Mouse (Mus musculus) intestine, embryonic 15.5 days (tissue): ENCODE measurements around the gene Krba1. TPM values are rescaled to one million over a fixed set of nuclear protein-coding genes. Genes with fewer than 3 reads are reported as not detected.

Experiments
- ATAC-seq: fragments of 200-750 bp; cut with Nextera tagmentation; 2 replicates; pipeline ENCODE4 v1.8.0; 2017; ENCODE audit warnings: moderate TSS enrichment, moderate library complexity
- H3K27ac ChIP-seq: fragments of 300-500 bp; sonication (generic); 2 replicates; pipeline ENCODE4 v1.5.1; 2015; ENCODE audit warnings: mild to moderate bottlenecking, inconsistent platforms
- H3K27me3 ChIP-seq: fragments of 300-500 bp; sonication (generic); replicated peaks from 2 replicates; pipeline ENCODE4 v1.6.1; 2015; ENCODE audit warnings: inconsistent platforms
- H3K36me3 ChIP-seq: fragments of 300-500 bp; sonication (generic); 2 replicates; pipeline ENCODE4 v1.6.1; 2015; ENCODE audit warnings: inconsistent platforms
- H3K4me1 ChIP-seq: fragments of 300-500 bp; sonication (generic); replicated peaks from 2 replicates; pipeline ENCODE4 v1.6.1; 2015; ENCODE audit warnings: inconsistent platforms
- H3K4me2 ChIP-seq: fragments of 300-500 bp; sonication (generic); replicated peaks from 2 replicates; pipeline ENCODE4 v1.6.1; 2015; ENCODE audit warnings: mild to moderate bottlenecking, inconsistent platforms
- H3K4me3 ChIP-seq: fragments of 300-500 bp; sonication (generic); replicated peaks from 2 replicates; pipeline ENCODE4 v1.5.1; 2015; ENCODE audit warnings: inconsistent platforms
- H3K9ac ChIP-seq: fragments of 300-500 bp; sonication (generic); 2 replicates; pipeline ENCODE4 v1.6.1; 2015; ENCODE audit warnings: inconsistent platforms
- H3K9me3 ChIP-seq: fragments of 300-500 bp; sonication (generic); 2 replicates; pipeline ENCODE4 v1.6.1; 2016; ENCODE audit warnings: inconsistent platforms
- WGBS: fragments of 180-500 bp; shearing (Covaris S2); methylation state at CpG from one replicate; pipeline ENCODE4 v1.1.7; 2015; 5-methylcytosine and 5-hydroxymethylcytosine counted together
- polyA plus RNA-seq: library from polyadenylated mRNA; unstranded; fragments of >200 nt; fragmentation: Nextera tagmentation; extraction: Ambion mirVana; gene quantifications from 2 replicates; pipeline ENCODE4 v1.2.1, GENCODE M21; 2015

Gene Krba1
- polyA plus RNA-seq, 1 experiment from 2014 or later, result 14.2 TPM

- peaks cover 2% of the 10 kb centered on the region; the same call in 1 of the 2 replicates for H3K4me1 ChIP-seq
- H3K4me3 ChIP-seq, result no peak overlapping the region
- H3K9me3 ChIP-seq, result no peaks in the 10 kb centered on the region
- H3K36me3 ChIP-seq, result no peaks in the 10 kb centered on the region
- no peak for ATAC-seq
- H3K9ac ChIP-seq, result no peak overlapping the region
- H3K27me3 ChIP-seq, result no peaks in the 10 kb centered on the region
- 72% methylated on average over 7 of the region's 7 CpGs for WGBS
- no peak overlapping the region for H3K4me2 ChIP-seq
- H3K27ac ChIP-seq, result no peak overlapping the region
Observed at GRCm38 (mm10) chr6:48467490-48467889, 72.1 kb downstream of the Krba1 start.

Other genes with a start within 250 kb of the Krba1 start
- gene Zfp467, start 50.2 kb downstream of the Krba1 start, polyA plus RNA-seq, result 17.2 and 18.4 TPM in 2 replicates
- gene Sspo, start 52.6 kb downstream of the Krba1 start, polyA plus RNA-seq, result 0.54 and 1.1 TPM in 2 replicates
- gene Atp6v0e2, start 142.0 kb downstream of the Krba1 start, polyA plus RNA-seq, result 23.3 and 25.0 TPM in 2 replicates
- gene Lrrc61, start 159.2 kb downstream of the Krba1 start, polyA plus RNA-seq, result 8.1 and 9.5 TPM in 2 replicates
- 87.2 and 87.9 TPM in 2 replicates for gene Rarres2, start 177.2 kb downstream of the Krba1 start, polyA plus RNA-seq
- not detected in 2 replicates for gene Gm45021, start 194.0 kb downstream of the Krba1 start, polyA plus RNA-seq
- gene Repin1, start 198.3 kb downstream of the Krba1 start, polyA plus RNA-seq, result 23.6 and 24.9 TPM in 2 replicates
- gene Gm44965, start 198.4 kb downstream of the Krba1 start, polyA plus RNA-seq, result not detected in 2 replicates
- 5.1 and 5.8 TPM in 2 replicates for gene Zfp775, start 206.5 kb downstream of the Krba1 start, polyA plus RNA-seq
- gene AI854703, start 231.2 kb downstream of the Krba1 start, polyA plus RNA-seq, result 0.89 and 1.2 TPM in 2 replicates